Mouse (Mus musculus) mouse trophoblast stem cell (cell line): ENCODE measurements around the gene Jmy.

Experiments
- in situ Hi-C, 2 experiments: fragments of 300-500 bp; cut with MseI, MboI; formaldehyde crosslinking; loops; 2 replicates in 1 of 2; 3 replicates in 1 of 2; pipeline ENCODE4 v1.15.1; 2025

The Jmy gene

GRCm38 (mm10) chr13:93459566-93459965 lies 40.0 kb downstream of the Jmy start:
- in situ Hi-C loops, result no loop called here

DNA sequence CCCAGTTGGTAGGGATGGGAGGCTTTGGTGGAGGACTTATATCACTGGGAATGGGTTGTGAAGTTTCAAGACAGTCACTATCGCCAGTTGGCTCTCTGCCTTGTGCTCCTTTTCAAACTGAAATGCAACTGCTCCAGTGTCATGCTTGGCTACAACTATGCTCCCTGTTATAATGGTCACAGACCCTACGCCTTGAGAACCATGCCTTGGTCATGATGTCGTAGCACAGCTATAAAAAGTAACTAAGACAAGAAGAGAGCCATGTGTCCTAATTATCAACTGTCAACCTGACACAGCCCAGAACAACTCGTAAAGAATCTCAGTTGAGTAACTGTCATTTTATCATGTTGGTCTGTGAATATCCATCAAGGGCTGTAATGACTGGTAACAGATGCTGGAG lies 41.0 kb downstream of the Jmy start:
- in situ Hi-C loops, result no loop called here

DNA sequence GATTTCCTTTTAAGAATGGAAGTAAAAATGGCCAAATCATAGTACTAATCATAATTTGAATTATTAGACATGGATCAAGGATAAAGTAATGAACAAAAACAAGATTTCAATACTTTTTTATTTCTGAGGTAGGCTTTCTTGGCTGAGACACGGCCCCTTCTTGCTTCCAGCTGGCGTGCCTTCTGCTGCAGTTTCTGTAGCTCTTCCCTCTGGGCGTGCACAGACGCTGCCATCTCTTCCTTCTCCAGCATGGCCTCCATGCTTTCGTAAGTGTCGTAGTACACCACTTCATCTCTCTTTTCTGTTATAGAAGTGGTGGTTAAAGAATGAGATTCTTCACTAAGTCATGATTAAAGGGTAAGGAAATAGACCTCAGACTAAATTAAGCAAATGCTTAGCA lies 46.3 kb downstream of the Jmy start:
- in situ Hi-C loops, result no loop called here

- in situ Hi-C loops, result no loop called here
Observed at GRCm38 (mm10) chr13:93440167-93440566, 59.4 kb downstream of the Jmy start.

DNA sequence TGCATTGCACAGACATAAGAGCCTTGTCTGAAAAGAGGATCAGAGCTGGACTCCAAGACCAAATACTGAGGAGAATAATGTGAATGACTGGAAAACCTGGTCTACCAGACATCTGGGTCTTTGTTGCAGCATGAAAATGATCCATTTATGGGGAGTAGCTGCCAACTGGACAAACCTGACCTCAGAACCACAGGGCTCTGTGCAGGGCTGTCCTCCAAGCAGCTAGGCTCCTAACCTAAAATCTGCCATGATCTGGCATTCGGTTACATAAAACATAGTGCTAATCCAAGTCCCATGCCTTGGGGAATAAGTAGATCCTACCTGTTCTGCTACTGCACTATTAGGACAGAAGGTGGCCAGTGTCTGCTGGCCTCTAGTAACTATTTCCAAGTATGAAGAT lies 70.4 kb downstream of the Jmy start:
- in situ Hi-C loops, result no loop called here

- in situ Hi-C loops, result no loop called here
Observed at GRCm38 (mm10) chr13:93427920-93428876, 71.4 kb downstream of the Jmy start.

DNA sequence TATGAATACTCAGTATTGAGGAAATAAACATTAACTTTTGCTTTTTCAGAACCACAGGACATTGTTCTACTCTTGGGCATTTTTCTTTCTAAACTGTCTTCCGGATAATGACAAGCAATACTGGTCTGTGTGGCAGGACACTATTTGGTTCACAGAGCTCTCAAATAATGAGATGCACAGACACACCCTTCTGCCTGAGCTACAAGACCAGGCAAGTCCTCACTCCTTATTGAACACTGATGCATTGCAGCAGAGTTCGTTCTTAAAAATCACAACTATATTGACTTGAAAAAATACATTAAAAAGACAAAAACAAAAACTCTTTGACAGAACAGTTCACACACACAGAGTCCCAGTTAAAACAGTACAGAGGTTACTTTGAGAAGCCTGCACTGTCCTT lies 76.4 kb downstream of the Jmy start:
- in situ Hi-C loops, result no loop called here

- in situ Hi-C loops, result no loop called here
Observed at GRCm38 (mm10) chr13:93419779-93420178, 79.8 kb downstream of the Jmy start.

GRCm38 (mm10) chr13:93418292-93418691 lies 81.3 kb downstream of the Jmy start:
- in situ Hi-C loops, result no loop called here

- in situ Hi-C loops, result no loop called here
Observed at GRCm38 (mm10) chr13:93415055-93415454, 84.6 kb downstream of the Jmy start.

GRCm38 (mm10) chr13:93410343-93410742 lies 89.3 kb downstream of the Jmy start:
- in situ Hi-C loops, result no loop called here

GRCm38 (mm10) chr13:93406855-93407254 lies 92.8 kb downstream of the Jmy start:
- in situ Hi-C loops, result no loop called here

GRCm38 (mm10) chr13:93401947-93402346 lies 97.7 kb downstream of the Jmy start:
- in situ Hi-C loops, result no loop called here

- in situ Hi-C loops, result no loop called here
Observed at GRCm38 (mm10) chr13:93399710-93400216, 99.8 kb downstream of the Jmy start.

DNA sequence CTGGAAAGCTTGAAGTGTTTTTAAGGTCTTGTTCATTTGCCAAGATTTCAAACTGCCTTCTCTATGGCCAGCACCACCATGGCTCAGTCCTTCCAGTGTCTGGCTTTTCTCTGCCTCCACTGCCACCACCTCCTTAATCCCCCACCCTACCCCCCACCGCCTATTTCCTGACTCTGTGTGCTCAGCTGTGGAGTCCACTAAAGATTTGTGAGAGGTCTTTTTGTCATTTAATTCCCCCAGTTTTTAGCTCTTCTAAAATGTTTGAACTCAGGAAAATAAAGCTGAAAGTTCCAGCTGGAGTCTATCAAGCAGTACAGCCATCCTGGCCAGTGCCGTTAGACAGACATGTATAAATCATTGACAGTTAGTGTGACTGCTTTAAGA lies 110.4 kb downstream of the Jmy start:
- in situ Hi-C loops, result no loop called here

DNA sequence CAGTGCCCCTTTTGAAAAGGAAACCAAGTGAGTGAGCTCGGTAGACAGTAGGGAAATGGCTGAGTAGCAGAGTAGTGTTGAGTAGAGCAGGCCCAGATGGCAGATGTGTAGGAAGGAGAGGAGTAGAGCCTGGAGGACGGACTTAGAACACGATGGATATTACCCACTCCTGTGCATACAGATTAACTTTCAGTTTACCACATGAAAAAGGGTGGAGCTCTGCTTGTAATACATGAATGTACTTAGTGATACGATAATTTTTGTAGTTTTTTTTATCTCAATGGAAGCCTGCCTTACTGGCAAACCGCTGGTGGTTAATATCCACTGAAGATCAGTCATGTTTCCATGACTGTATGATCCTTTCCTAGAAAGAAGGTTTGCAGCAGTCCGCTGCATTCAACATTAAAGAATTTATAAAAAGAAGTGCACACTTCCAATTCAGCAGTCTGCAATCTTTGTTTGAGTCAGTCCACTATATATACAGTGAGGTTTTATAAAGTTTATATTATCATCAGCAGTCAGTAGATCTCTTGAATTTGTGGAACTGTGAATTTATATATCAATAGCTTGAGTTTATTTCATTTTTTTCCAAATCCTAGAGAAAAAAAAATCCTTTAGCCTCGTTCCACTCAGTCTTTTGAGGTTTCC lies 110.9 kb downstream of the Jmy start:
- in situ Hi-C loops, result no loop called here

GRCm38 (mm10) chr13:93387440-93387839 lies 112.2 kb downstream of the Jmy start:
- in situ Hi-C loops, result no loop called here

- in situ Hi-C loops, result no loop called here
Observed at GRCm38 (mm10) chr13:93385147-93385546, 114.5 kb downstream of the Jmy start.

GRCm38 (mm10) chr13:93384481-93384880 lies 115.1 kb downstream of the Jmy start:
- in situ Hi-C loops, result no loop called here

- in situ Hi-C loops, result no loop called here
Observed at GRCm38 (mm10) chr13:93383620-93384019, 116.0 kb downstream of the Jmy start.

GRCm38 (mm10) chr13:93383092-93383491 lies 116.5 kb downstream of the Jmy start:
- in situ Hi-C loops, result no loop called here

GRCm38 (mm10) chr13:93381301-93381700 lies 118.3 kb downstream of the Jmy start:
- in situ Hi-C loops, result no loop called here
